Mouse (Mus musculus): ENCODE results near the gene Coil. TPM values are rescaled to one million over a fixed set of nuclear protein-coding genes. Genes with fewer than 3 reads are reported as not detected.

Gene Coil
- polyA plus RNA-seq (2014; fragmentation: Illumina TruSeq; extraction: RNeasy Lipid Tissue Mini Kit (QIAGEN cat#74804)) = 9.8 TPM

GRCm38 (mm10) chr11:88970202-88970732 lies at the start of gene Coil:
TSS of gene Coil (plus strand) at chr11:88970252.

GRCm38 (mm10) chr11:88955217-88955969 lies 14.7 kb upstream of the Coil start, which contains the start of gene Scpep1:
TSS of gene Scpep1 (minus strand) at chr11:88955465.

GRCm38 (mm10) chr11:88966881-88967361 lies 3.1 kb upstream of the Coil start, which contains the start of gene Elobl:
TSS of gene Elobl (minus strand) at chr11:88966931.

GRCm38 (mm10) chr11:88998974-88999722 lies 29.1 kb downstream of the Coil start, which contains the start of gene Trim25:
TSS of gene Trim25 (plus strand) at chr11:88999376.

Other genes starting within 250 kb of the Coil start
- gene Akap1, start 105.7 kb upstream of the Coil start, polyA plus RNA-seq (2014; fragmentation: Illumina TruSeq; extraction: RNeasy Lipid Tissue Mini Kit (QIAGEN cat#74804)) = 23.0 TPM
- gene Scpep1, start 14.8 kb upstream of the Coil start, polyA plus RNA-seq (2014; fragmentation: Illumina TruSeq; extraction: RNeasy Lipid Tissue Mini Kit (QIAGEN cat#74804)) = 140 TPM
- gene Elobl, start 3.3 kb upstream of the Coil start, polyA plus RNA-seq (2014; fragmentation: Illumina TruSeq; extraction: RNeasy Lipid Tissue Mini Kit (QIAGEN cat#74804)) = 112 TPM
- 36.9 TPM for gene Trim25, start 29.1 kb downstream of the Coil start, polyA plus RNA-seq (2014; fragmentation: Illumina TruSeq; extraction: RNeasy Lipid Tissue Mini Kit (QIAGEN cat#74804))
- 14.5 TPM for gene Dgke, start 96.6 kb downstream of the Coil start, polyA plus RNA-seq (2014; fragmentation: Illumina TruSeq; extraction: RNeasy Lipid Tissue Mini Kit (QIAGEN cat#74804))
- not detected for gene Gm525, start 103.6 kb downstream of the Coil start, polyA plus RNA-seq (2014; fragmentation: Illumina TruSeq; extraction: RNeasy Lipid Tissue Mini Kit (QIAGEN cat#74804))

Data from ovary, adult 10 weeks (tissue).